In genomic region chr17:33669681-33670080, GRCm38 (mm10) we compare ENCODE assay signal across 34 mouse cellular contexts. TPM values are rescaled to one million over a fixed set of nuclear protein-coding genes. Genes with fewer than 3 reads are reported as not detected.
"Had no signal": no experiment of that assay in that cellular context is flagged by ENCODE, and none has a peak within 500 bp of the region (broad histone marks: within the 10 kb centered on the region; RNA-seq: fewer than 3 reads in every experiment).

No protein-coding gene starts in this region.

- H3K9me3 ChIP-seq: heart, embryonic 12.5 days; heart, embryonic 13.5 days; heart, embryonic 15.5 days; hindbrain, embryonic 10.5 days; hindbrain, embryonic 12.5 days; hindbrain, embryonic 13.5 days; hindbrain, embryonic 15.5 days; intestine, embryonic 15.5 days; kidney, embryonic 15.5 days had no signal

- H3K9ac ChIP-seq: heart, embryonic 12.5 days; heart, embryonic 13.5 days; heart, embryonic 15.5 days; hindbrain, embryonic 12.5 days; hindbrain, embryonic 13.5 days; hindbrain, embryonic 14.5 days; hindbrain, embryonic 15.5 days; intestine, embryonic 15.5 days; kidney, embryonic 15.5 days had no signal

- H3K4me1 ChIP-seq: heart, embryonic 12.5 days; heart, embryonic 15.5 days; hindbrain, embryonic 10.5 days; hindbrain, embryonic 12.5 days; intestine, embryonic 15.5 days had no signal

- H3K27me3 ChIP-seq: heart, embryonic 12.5 days; heart, embryonic 13.5 days; heart, embryonic 15.5 days; hindbrain, embryonic 12.5 days; hindbrain, embryonic 13.5 days; hindbrain, embryonic 15.5 days; intestine, embryonic 15.5 days; kidney, embryonic 15.5 days had no signal

- H3K4me2 ChIP-seq: heart, embryonic 12.5 days; heart, embryonic 13.5 days; heart, embryonic 15.5 days; hindbrain, embryonic 12.5 days; hindbrain, embryonic 13.5 days; hindbrain, embryonic 14.5 days; hindbrain, embryonic 15.5 days; intestine, embryonic 15.5 days; kidney, embryonic 15.5 days had no signal

- H3K4me3 ChIP-seq: heart, embryonic 12.5 days; heart, embryonic 13.5 days; heart, embryonic 15.5 days; hindbrain, embryonic 10.5 days; hindbrain, embryonic 12.5 days; hindbrain, embryonic 13.5 days; hindbrain, embryonic 15.5 days; intestine, embryonic 15.5 days; kidney, embryonic 15.5 days; layer of hippocampus, adult 2 months; left cerebral cortex, adult 2 months had no signal

- ATAC-seq: hindbrain, embryonic 16.5 days; hindbrain, postnatal 0 days; inflammation-experienced regulatory T-cells, adult 6 months; intestine, embryonic 15.5 days; intestine, embryonic 16.5 days; intestine, postnatal 0 days had no signal

- DNase-seq: heart, postnatal 10 days; heart, postnatal 14 days; heart, postnatal 36 days; heart, postnatal 4 days; kidney, adult 11 months; kidney, adult 18-20 months; kidney, adult 2 months; kidney, adult 8-10 months; kidney, adult 9 months; kidney, postnatal 10 days; kidney, postnatal 14 days; kidney, postnatal 25 days; kidney, postnatal 36 days; kidney, postnatal 4 days; layer of hippocampus, adult 9-11 months; layer of hippocampus, postnatal 36 days had no signal

- H3K27ac ChIP-seq: heart, embryonic 13.5 days; heart, embryonic 15.5 days; hindbrain, embryonic 10.5 days; hindbrain, embryonic 12.5 days; hindbrain, embryonic 13.5 days; hindbrain, embryonic 14.5 days; hindbrain, embryonic 15.5 days; hindbrain, postnatal 0 days; intestine, embryonic 15.5 days; kidney, embryonic 15.5 days; kidney, postnatal 0 days; layer of hippocampus, adult 2 months; left cerebral cortex, adult 2 months had no signal

RNA-seq across cellular contexts. Expression of gene Pram1, which starts 31.8 kb away (rescaled TPM):
- total RNA-seq: heart, postnatal 4 days; hindbrain, postnatal 0 days had no signal
- polyA plus RNA-seq: kidney, embryonic 15.5 days had no signal
